Mouse (Mus musculus) adrenal gland, postnatal 36 days (tissue): ENCODE data around the gene Prap1. TPM values are rescaled to one million over a fixed set of nuclear protein-coding genes. Genes with fewer than 3 reads are reported as not detected.
"Not testable (repeated sequence)": the region's sequence is repeated elsewhere in the genome, so short reads cannot be mapped to it uniquely, and the experiment has no call there.

Source experiments
- DNase-seq, 2 experiments: peaks; one replicate each; pipeline ENCODE4 v3.0.0; 2021; ENCODE audit warnings: mixed read lengths in 1 of 2
- total RNA-seq, 2 experiments: library from RNA; stranded (reverse); gene quantifications; 2 replicates each; pipeline ENCODE4 v1.2.3; 2021

Gene Prap1
- total RNA-seq, 2 experiments from 2014 or later, result not detected

DNA sequence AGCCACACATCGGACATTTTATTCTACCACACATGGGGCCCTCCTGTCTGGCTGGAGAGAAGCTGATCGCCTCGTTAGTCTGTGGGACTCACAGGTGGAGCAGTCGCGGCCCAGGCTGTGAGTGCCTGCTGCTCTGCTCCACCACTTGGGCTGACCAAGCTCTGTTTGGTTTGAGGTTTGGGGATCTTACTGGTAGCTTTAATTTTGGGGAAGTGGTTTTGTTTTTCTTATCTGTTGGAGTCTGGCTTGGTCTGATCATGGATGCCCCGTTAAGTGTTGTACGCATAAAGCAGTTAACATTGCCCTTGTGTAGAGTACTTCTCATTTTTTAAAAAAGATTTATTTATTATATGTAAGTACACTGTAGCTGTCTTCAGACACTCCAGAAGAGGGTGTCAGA is 40.8 kb downstream of the Prap1 start:
- not testable (repeated sequence) for DNase-seq

GRCm38 (mm10) chr7:140135106-140135770 is 42.0 kb downstream of the Prap1 start:
- peak; percentile 37 to 44 for DNase-seq

- peak; percentile 96 to 97 for DNase-seq
These were observed 44.2 kb downstream of the Prap1 start, which contains the start of gene Mtg1 for GRCm38 (mm10) chr7:140137135-140138020. TSS of gene Mtg1 (plus strand) at chr7:140137564.

GRCm38 (mm10) chr7:140138021-140138310 is 44.8 kb downstream of the Prap1 start:
- no peak for DNase-seq

DNA sequence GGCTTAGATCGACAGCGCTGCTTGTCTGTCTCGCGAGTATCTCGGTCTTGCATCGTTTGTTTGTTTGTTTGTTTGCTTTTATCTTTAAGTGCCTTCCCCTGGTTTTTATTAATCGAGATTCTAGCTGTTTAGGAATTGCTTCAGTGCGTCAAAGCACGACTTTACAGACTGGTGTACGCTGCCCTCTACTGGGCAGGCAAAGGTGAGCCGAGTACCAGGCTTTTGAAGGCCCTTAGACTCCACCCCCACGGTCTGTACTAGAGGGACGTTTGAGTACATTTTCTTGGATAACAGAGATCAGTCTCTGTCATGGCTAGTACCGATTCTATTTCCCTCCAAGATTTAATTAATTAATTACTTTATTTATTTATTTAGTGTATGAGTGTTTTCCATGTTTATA is 48.2 kb downstream of the Prap1 start:
- DNase-seq, result peak; percentile 75 to 84

DNA sequence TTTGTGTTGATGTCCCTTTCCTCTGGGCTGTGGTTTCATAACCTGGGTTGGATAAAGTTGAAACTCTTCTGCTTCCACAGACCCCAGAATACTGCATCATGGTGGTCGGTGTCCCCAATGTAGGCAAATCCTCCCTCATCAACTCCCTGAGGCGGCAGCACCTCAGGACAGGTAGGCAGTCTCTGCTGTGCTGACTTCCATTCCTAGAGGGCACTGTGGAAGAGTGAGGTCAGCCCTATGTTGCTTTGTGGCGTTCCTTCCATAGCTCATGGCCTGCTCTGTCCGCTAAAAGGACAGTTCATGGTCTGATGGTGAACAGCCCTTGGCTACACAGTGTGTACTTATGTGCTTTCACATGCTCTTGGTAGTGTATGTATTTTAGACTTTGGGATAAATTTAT is 51.4 kb downstream of the Prap1 start:
- DNase-seq, result no peak

Other genes starting within 250 kb of the Prap1 start
- under 1 TPM; 0.50 to 0.56 TPM for gene Kndc1, start 198.7 kb upstream of the Prap1 start, total RNA-seq
- not detected for gene Utf1, start 149.6 kb upstream of the Prap1 start, total RNA-seq
- not detected for gene 6430531B16Rik, start 114.6 kb upstream of the Prap1 start, total RNA-seq
- gene Adam8, start 100.8 kb upstream of the Prap1 start, total RNA-seq, result 1 to 10 TPM in 1 of 2 experiments, under 1 TPM in 1; 0.69 to 4.6 TPM
- 10 to 100 TPM; 19.2 to 22.8 TPM for gene Zfp511, start 57.0 kb upstream of the Prap1 start, total RNA-seq
- 10 to 100 TPM; 24.4 to 26.0 TPM for gene Tubgcp2, start 56.7 kb upstream of the Prap1 start, total RNA-seq
- gene Msx3, start 44.3 kb upstream of the Prap1 start, total RNA-seq, result not detected
- 1 to 10 TPM; 4.6 to 6.1 TPM for gene Caly, start 10.8 kb upstream of the Prap1 start, total RNA-seq
- gene Fuom, start 9.0 kb downstream of the Prap1 start, total RNA-seq, result 10 to 100 TPM; 45.3 to 68.5 TPM
- gene Paox, start 22.4 kb downstream of the Prap1 start, total RNA-seq, result 10 to 100 TPM; 13.0 to 26.1 TPM
- 100 to 1,000 TPM; 356 to 530 TPM for gene Echs1, start 23.1 kb downstream of the Prap1 start, total RNA-seq
- 10 to 100 TPM; 24.4 to 34.5 TPM for gene Mtg1, start 44.2 kb downstream of the Prap1 start, total RNA-seq
- under 1 TPM; 0.33 to 0.56 TPM for gene Sprn, start 61.5 kb downstream of the Prap1 start, total RNA-seq
- gene Olfr522, start 71.4 kb downstream of the Prap1 start, total RNA-seq, result not detected
- not detected for gene Olfr523, start 79.8 kb downstream of the Prap1 start, total RNA-seq
- not detected for gene Olfr524, start 112.6 kb downstream of the Prap1 start, total RNA-seq
- not detected for gene Cd163l1, start 124.9 kb downstream of the Prap1 start, total RNA-seq
- not detected for gene 5830411N06Rik, start 153.9 kb downstream of the Prap1 start, total RNA-seq
- not detected for gene Olfr525, start 227.5 kb downstream of the Prap1 start, total RNA-seq
- not detected for gene Olfr527, start 240.6 kb downstream of the Prap1 start, total RNA-seq